Mouse (Mus musculus): Measurements from ENCODE around the gene Cdc34.
A peak's percentile ranks its signal among the peaks of the same experiment; 100 is the strongest.

Gene Cdc34

DNA sequence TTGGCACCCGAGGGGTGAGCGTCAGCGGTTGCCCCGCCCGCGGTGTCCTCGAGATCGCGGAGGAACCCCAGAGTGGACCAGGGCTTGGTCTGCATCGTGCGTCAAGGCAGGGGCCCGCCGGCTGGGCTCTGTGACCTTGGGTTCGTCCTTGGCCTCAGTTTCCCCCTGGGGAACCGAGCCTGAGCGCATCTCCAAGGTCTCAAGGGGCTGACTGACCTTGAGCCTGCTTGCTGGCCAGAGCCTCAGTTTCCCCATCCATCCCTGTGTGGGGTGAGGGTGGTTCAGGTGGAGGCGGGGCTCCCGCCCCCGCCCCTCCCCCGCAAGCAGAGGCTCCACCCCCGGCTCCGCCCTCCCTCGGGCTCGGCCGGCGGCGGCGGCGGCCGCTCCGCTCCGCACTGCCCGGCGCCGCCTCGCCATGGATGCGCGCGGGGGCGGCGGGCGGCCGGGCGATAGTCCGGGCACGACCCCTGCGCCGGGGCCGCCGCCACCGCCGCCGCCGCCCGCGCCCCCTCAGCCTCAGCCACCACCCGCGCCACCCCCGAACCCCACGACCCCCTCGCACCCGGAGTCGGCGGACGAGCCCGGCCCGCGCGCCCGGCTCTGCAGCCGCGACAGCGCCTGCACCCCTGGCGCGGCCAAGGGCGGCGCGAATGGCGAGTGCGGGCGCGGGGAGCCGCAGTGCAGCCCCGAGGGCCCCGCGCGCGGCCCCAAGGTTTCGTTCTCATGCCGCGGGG lies 34.4 kb downstream of the Cdc34 start, which contains the start of gene Hcn2:
Gene Hcn2, plus strand, starts transcription at position 381 of the 734 bp plus-strand sequence.
- DNase-seq (ENCODE audit: low read depth, low spot score) = no peak

- DNase-seq (ENCODE audit: low read depth, low spot score) = no peak
These were observed 35.0 kb downstream of the Cdc34 start for GRCm38 (mm10) chr10:79716988-79717355.

GRCm38 (mm10) chr10:79717640-79718357 lies 35.8 kb downstream of the Cdc34 start:
- DNase-seq (ENCODE audit: low read depth, low spot score) = peak; percentile 79

DNA sequence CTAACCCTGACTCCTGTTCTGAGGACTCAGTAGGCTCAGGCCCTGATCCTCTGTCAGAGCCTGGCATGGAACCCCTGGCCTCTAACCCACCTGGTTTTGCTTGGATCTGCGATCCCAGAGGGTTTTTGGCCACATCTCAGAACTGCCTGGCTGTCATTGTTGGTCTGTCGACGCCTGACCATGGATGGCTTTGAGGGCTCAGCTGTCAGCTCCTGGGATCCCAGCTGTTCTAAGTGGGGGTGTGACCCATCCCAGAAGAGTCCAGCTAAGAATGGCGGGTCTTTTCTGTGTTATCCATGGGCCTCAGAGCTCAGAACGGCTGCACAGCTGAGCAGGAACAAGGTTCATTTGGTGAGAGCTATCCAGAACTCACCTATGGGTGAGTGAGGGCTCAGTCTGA lies 39.1 kb downstream of the Cdc34 start:
- DNase-seq (ENCODE audit: low read depth, low spot score) = no peak

- DNase-seq (ENCODE audit: low read depth, low spot score) = no peak
These were observed 41.1 kb downstream of the Cdc34 start for GRCm38 (mm10) chr10:79723047-79723446.

- no peak for DNase-seq (ENCODE audit: low read depth, low spot score)
These were observed 41.7 kb downstream of the Cdc34 start for GRCm38 (mm10) chr10:79723692-79724091.

DNA sequence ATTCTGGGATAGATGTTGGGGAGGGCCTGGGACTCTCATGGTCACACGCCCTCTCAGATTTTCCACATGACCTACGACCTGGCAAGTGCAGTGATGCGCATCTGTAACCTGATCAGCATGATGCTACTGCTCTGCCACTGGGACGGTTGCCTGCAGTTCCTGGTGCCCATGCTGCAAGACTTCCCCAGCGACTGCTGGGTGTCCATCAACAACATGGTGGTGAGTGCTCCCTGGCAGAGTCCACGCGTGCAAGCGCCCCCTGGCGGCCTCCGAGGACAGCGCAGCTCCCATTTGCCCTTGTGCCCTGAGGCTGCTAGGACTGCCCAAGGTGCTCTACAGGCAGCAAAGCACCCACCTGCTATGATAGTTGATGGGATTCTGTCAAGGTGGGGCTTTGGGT lies 44.1 kb downstream of the Cdc34 start:
- DNase-seq (ENCODE audit: low read depth, low spot score) = no peak

DNA sequence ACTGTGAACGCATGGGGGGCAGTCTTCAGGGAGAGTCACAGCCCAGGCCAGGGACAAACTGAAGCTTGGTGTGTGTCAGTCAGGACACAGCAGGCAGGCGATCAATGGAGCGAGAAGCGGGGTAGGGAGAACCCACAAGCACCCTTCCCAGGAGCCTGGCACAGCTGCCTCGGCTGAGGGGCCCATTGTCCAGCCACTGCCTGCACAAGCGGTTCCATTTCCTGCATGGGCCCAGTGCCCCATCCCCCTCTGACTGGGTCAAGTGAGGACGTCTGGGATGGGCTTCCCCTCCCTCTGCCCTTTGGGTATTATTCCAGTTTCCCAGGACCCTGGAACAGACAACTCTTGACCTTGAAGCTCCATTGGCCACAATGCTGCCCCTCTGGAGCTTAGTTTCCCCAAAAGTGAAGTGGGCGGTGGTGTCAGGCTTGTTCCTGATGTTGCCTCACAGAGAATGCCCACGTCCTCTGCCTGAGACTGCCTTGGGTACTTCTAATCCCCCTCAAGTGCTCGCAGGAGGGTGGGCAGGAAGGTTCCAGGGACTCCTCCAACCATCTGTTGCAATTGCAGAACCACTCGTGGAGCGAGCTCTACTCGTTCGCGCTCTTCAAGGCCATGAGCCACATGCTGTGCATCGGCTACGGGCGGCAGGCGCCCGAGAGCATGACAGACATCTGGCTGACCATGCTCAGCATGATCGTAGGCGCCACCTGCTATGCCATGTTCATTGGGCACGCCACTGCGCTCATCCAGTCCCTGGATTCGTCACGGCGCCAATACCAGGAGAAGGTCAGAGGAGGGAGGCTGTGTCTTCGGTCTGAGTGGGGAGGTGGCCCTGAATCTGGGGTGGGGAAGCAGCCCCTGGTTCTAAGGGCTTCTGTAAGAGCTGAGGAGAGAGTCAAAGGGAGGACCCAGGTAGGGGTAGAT lies 46.6 kb downstream of the Cdc34 start:
- no peak for DNase-seq (ENCODE audit: low read depth, low spot score)

- DNase-seq (ENCODE audit: low read depth, low spot score) = no peak
These were observed 47.5 kb downstream of the Cdc34 start for GRCm38 (mm10) chr10:79729357-79729965.

- no peak for DNase-seq (ENCODE audit: low read depth, low spot score)
These were observed 50.5 kb downstream of the Cdc34 start for GRCm38 (mm10) chr10:79732500-79732899.

DNA sequence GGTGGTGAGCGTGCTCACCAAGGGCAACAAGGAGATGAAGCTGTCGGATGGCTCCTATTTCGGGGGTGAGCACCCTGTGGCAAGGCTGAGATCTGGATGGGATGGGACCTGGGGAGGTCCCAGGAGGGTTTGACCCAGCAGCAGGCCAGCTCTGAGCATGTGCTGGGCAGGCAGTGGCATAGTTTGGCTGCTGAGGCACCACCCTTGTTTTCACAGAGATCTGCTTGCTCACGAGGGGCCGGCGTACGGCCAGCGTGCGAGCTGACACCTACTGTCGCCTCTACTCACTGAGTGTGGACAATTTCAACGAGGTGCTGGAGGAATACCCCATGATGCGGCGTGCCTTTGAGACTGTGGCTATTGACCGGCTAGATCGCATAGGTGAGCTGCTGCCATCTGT lies 51.9 kb downstream of the Cdc34 start:
- no peak for DNase-seq (ENCODE audit: low read depth, low spot score)

DNA sequence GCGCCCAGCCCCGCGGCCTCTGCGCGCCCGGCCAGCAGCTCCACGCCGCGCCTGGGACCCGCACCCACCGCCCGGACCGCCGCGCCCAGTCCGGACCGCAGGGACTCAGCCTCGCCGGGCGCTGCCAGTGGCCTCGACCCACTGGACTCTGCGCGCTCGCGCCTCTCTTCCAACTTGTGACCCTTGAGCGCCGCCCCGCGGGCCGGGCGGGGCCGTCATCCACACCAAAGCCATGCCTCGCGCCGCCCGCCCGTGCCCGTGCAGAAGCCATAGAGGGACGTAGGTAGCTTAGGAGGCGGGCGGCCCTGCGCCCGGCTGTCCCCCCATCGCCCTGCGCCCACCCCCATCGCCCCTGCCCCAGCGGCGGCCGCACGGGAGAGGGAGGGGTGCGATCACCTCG lies 53.4 kb downstream of the Cdc34 start:
- no peak for DNase-seq (ENCODE audit: low read depth, low spot score)

GRCm38 (mm10) chr10:79736706-79737105 lies 54.7 kb downstream of the Cdc34 start:
- no peak for DNase-seq (ENCODE audit: low read depth, low spot score)
